Mouse (Mus musculus) embryonic facial prominence, embryonic 12.5 days (tissue): Measurements from ENCODE around the gene Ccdc186. TPM values are rescaled to one million over a fixed set of nuclear protein-coding genes. Genes with fewer than 3 reads are reported as not detected.

Source experiments
- ATAC-seq: fragments of 200-750 bp; cut with Nextera tagmentation; 2 replicates; pipeline ENCODE4 v1.8.0; 2017; ENCODE audit not compliant: insufficient number of reproducible peaks, insufficient read depth, low FRiP score, low TSS enrichment
- H3K27ac ChIP-seq: fragments of 300-500 bp; sonication (generic); 2 replicates; pipeline ENCODE4 v1.5.1; 2016; ENCODE audit warnings: mild to moderate bottlenecking
- H3K27me3 ChIP-seq: fragments of 300-500 bp; sonication (generic); 2 replicates; pipeline ENCODE4 v1.6.1; 2016; ENCODE audit warnings: mild to moderate bottlenecking, moderate library complexity
- H3K36me3 ChIP-seq: fragments of 300-500 bp; sonication (generic); 2 replicates; pipeline ENCODE4 v1.6.1; 2016; ENCODE audit warnings: mild to moderate bottlenecking
- H3K4me1 ChIP-seq: fragments of 300-500 bp; sonication (generic); 2 replicates; pipeline ENCODE4 v1.6.1; 2016
- H3K4me2 ChIP-seq: fragments of 300-500 bp; sonication (generic); replicated peaks from 2 replicates; pipeline ENCODE4 v1.6.1; 2016; ENCODE audit warnings: mild to moderate bottlenecking, moderate library complexity
- H3K4me3 ChIP-seq: fragments of 300-500 bp; sonication (generic); 2 replicates; pipeline ENCODE4 v1.5.1; 2016; ENCODE audit warnings: mild to moderate bottlenecking
- H3K9ac ChIP-seq: fragments of 300-500 bp; sonication (generic); 2 replicates; pipeline ENCODE4 v1.6.1; 2016; ENCODE audit warnings: mild to moderate bottlenecking, moderate library complexity
- H3K9me3 ChIP-seq: fragments of 300-500 bp; sonication (generic); 2 replicates; pipeline ENCODE4 v1.6.1; 2016; ENCODE audit warnings: mild to moderate bottlenecking, moderate library complexity
- WGBS: fragments of 180-500 bp; shearing (Covaris S2); methylation state at CpG from one replicate; pipeline ENCODE4 v1.1.7; 2016; 5-methylcytosine and 5-hydroxymethylcytosine counted together
- polyA plus RNA-seq: library from polyadenylated mRNA; unstranded; fragments of >200 nt; fragmentation: Nextera tagmentation; extraction: Ambion mirVana; gene quantifications from 2 replicates; pipeline ENCODE4 v1.2.1, GENCODE M21; 2016

The Ccdc186 gene
- polyA plus RNA-seq, 1 experiment from 2014 or later: 23.9 TPM

DNA sequence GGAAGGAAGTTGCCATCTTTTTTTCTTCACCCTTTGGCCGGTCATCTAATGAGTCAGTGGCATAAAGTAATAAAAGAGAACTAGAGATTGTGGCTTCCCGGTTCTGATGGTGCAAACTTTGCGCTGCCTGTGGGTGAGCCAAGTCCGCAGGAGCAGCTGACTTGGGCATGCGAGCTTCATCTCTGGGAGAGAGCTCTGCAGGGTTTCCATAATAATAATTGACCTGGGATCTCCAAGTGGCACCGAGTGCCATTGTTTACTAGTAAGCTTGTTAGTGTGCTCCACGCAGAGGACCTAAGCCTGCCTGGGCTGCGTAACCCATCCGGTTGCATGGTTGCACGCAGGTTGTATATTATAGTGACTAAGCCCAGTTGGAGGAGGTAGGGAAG is 452 bp upstream of the Ccdc186 start:
- Histone ChIP-seq H3K9ac (peak overlapping the region; percentile 41), H3K36me3 (no peaks in the 10 kb centered on the region), H3K4me3 (peak overlapping the region; percentile 98), H3K4me1 (peaks cover 29% of the 10 kb centered on the region), H3K27me3 (peaks cover 3% of the 10 kb centered on the region; the same call in 1 of the 2 replicates), H3K9me3 (no peaks in the 10 kb centered on the region), H3K27ac (no peak overlapping the region), H3K4me2 (peak overlapping the region; percentile 64)
- 22% methylated on average over 10 of the region's 10 CpGs for WGBS
- no peak for ATAC-seq

DNA sequence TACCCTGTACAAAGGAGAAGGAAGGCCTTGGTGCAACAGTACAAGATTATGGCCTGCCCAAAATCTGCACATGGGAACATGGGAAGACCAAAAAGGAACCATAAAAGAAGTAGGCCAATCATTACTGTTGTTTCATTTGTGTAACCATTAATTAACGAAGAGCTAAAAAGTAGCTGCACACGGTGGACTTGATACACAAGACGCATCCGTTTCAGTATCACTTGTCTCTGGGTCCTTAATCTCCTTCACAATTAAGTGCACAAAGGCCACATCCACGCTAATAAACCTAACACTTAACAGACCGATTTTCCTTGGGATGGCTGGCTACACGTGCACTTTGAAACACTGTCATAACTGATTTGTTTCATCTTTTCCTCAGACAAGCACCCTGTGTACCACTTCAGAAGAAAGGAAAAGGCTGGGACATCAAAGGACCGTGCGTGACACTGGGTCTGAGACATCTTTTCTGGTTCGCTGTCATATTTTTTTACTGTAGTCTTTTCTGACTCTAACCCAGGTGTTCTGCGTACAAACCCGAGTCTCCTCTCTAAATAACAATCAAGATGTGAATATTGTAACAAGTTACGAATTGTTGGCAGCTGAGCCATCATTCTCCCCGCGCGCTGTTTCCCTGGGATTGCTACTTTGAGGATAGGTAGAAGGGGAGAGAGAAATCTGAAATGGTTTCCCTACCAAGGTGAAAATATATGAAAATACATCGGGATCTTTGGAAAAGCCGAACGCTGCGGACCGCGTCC is 771 bp downstream of the Ccdc186 start:
- Histone ChIP-seq H3K4me2 (peak overlapping the region; percentile 64), H3K4me3 (peak overlapping the region; percentile 98), H3K27me3 (peaks cover 3% of the 10 kb centered on the region; the same call in 1 of the 2 replicates), H3K9me3 (no peaks in the 10 kb centered on the region), H3K36me3 (no peaks in the 10 kb centered on the region), H3K4me1 (peaks cover 41% of the 10 kb centered on the region), H3K27ac (peak overlapping the region; percentile 87; the same call in 1 of the 2 replicates), H3K9ac (peak overlapping the region; percentile 92)
- 7% methylated on average over 22 of the region's 22 CpGs for WGBS
- no peak for ATAC-seq

DNA sequence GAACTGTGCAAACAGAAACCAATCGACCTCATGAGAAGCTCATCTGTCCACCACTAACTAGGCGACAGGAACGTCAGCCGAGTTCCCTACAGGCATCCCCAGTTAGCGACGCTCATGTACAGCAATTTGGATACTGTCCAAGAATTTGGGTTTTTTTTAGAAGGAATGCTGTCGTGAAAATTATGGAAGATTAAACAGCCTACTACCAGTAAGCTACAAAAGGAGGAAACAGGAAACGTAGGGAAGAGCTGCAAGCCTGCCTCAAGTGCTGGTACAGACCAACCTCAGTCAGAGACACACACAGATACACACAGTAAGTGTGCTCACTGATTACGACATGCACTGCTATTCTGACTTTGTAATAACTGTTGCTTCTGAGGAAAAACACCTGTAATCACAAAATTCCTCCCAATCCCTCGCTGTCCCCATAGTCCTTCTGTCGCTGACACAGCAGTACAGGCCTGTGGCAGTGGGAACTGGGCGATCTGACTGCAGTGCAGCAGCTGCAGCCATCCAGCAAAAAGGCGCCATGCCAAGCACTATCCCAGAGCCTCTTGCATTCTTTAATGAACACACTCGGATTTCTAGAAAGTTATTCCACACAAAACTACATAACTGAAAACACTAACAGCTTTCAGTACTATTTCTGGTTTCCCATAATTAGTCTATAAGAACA is 4.0 kb downstream of the Ccdc186 start:
- H3K4me2 ChIP-seq: 0 out of 2 replicates have a peak overlapping the region, but pooled peaks have one; percentile 16
- H3K36me3 ChIP-seq: peaks cover 4% of the 10 kb centered on the region
- 0 out of 2 replicates have a peak overlapping the region, but pooled peaks have one; percentile 38 for H3K27ac ChIP-seq
- no peaks in the 10 kb centered on the region for H3K27me3 ChIP-seq
- peaks cover 44% of the 10 kb centered on the region for H3K4me1 ChIP-seq
- no peaks in the 10 kb centered on the region for H3K9me3 ChIP-seq
- 52% methylated on average over 14 of the region's 14 CpGs for whole genome bisulfite sequencing
- H3K4me3 ChIP-seq: no peak overlapping the region
- ATAC-seq: no peak
- H3K9ac ChIP-seq: no peak overlapping the region

DNA sequence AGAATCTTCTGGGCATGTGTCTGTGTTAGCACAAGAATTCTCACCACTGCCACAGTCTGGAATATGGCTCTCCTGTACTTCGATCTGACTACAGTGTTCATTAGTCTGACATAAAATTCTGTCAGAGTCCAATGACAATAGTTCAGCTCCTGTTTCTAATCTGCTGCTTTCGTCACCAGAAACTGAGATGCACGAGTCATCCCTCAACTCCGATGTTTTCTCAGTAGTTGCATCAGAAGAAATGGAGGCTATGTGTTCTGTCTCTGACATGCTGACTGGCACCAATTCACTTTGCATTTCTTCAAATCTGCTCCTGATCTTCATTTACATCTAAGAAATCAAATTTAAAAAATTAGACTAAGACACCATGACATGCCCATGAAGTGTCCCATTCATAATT is 8.6 kb downstream of the Ccdc186 start:
- peaks cover 27% of the 10 kb centered on the region for H3K4me1 ChIP-seq
- H3K9ac ChIP-seq: no peak overlapping the region
- no peaks in the 10 kb centered on the region for H3K9me3 ChIP-seq
- H3K4me2 ChIP-seq: no peak overlapping the region
- 88% methylated on average over 4 of the region's 4 CpGs for WGBS
- no peak for ATAC-seq
- H3K27me3 ChIP-seq: no peaks in the 10 kb centered on the region
- H3K27ac ChIP-seq: no peak overlapping the region
- H3K36me3 ChIP-seq: peaks cover 19% of the 10 kb centered on the region
- H3K4me3 ChIP-seq: no peak overlapping the region

GRCm38 (mm10) chr19:56811590-56811989 is 10.4 kb downstream of the Ccdc186 start:
- no peak for ATAC-seq
- H3K36me3 ChIP-seq: peaks cover 34% of the 10 kb centered on the region
- no peaks in the 10 kb centered on the region for H3K9me3 ChIP-seq
- no peak overlapping the region for H3K4me2 ChIP-seq
- no peak overlapping the region for H3K27ac ChIP-seq
- 42% methylated on average over 9 of the region's 9 CpGs for WGBS
- no peak overlapping the region for H3K4me3 ChIP-seq
- H3K27me3 ChIP-seq: no peaks in the 10 kb centered on the region
- peaks cover 9% of the 10 kb centered on the region for H3K4me1 ChIP-seq
- H3K9ac ChIP-seq: no peak overlapping the region

- Histone ChIP-seq H3K4me1 (0 out of 2 replicates have a peak, but pooled peaks cover 3% of the 10 kb centered on the region), H3K9ac (no peak overlapping the region), H3K36me3 (peaks cover 38% of the 10 kb centered on the region), H3K9me3 (no peaks in the 10 kb centered on the region), H3K4me2 (no peak overlapping the region), H3K4me3 (no peak overlapping the region), H3K27ac (no peak overlapping the region), H3K27me3 (no peaks in the 10 kb centered on the region)
- no peak for ATAC-seq
Observed at GRCm38 (mm10) chr19:56810641-56811146, 11.3 kb downstream of the Ccdc186 start.

GRCm38 (mm10) chr19:56808771-56809170 is 13.2 kb downstream of the Ccdc186 start:
- no peaks in the 10 kb centered on the region for H3K9me3 ChIP-seq
- no peak overlapping the region for H3K4me3 ChIP-seq
- H3K4me1 ChIP-seq: 0 out of 2 replicates have a peak, but pooled peaks cover 3% of the 10 kb centered on the region
- no peak overlapping the region for H3K9ac ChIP-seq
- 60% methylated on average over 5 of the region's 5 CpGs for WGBS
- no peak overlapping the region for H3K27ac ChIP-seq
- H3K36me3 ChIP-seq: peaks cover 45% of the 10 kb centered on the region
- no peak overlapping the region for H3K4me2 ChIP-seq
- no peak for ATAC-seq
- no peaks in the 10 kb centered on the region for H3K27me3 ChIP-seq

DNA sequence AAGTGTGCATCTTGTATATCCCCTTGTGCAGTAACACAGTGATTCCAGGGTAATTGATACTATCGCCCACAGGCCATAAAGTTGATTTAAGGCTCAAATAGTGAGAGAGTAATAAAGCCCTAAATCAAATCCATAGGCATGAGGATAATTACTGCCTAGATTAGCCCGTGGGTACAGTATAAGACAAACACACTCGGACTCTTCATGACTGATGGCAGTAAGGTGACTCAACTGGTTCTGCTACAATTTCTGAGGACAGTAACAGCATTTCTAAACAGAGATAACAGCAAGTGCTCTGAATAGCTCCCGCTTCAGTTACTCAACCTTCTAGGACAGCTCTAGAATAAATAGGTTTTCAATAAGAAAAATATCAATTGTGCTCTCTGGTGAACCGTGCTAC is 14.9 kb downstream of the Ccdc186 start:
- Histone ChIP-seq H3K4me1 (0 out of 2 replicates have a peak, but pooled peaks cover 3% of the 10 kb centered on the region), H3K36me3 (peaks cover 43% of the 10 kb centered on the region), H3K4me3 (no peak overlapping the region), H3K4me2 (no peak overlapping the region), H3K9me3 (no peaks in the 10 kb centered on the region), H3K27me3 (no peaks in the 10 kb centered on the region), H3K9ac (no peak overlapping the region), H3K27ac (no peak overlapping the region)
- 76% methylated on average over 5 of the region's 5 CpGs for WGBS
- ATAC-seq: no peak

- H3K27me3 ChIP-seq: no peaks in the 10 kb centered on the region
- 82% methylated on average over 2 of the region's 2 CpGs for WGBS
- H3K4me1 ChIP-seq: no peaks in the 10 kb centered on the region
- no peak for ATAC-seq
- no peak overlapping the region for H3K27ac ChIP-seq
- no peak overlapping the region for H3K9ac ChIP-seq
- peaks cover 57% of the 10 kb centered on the region for H3K36me3 ChIP-seq
- H3K9me3 ChIP-seq: no peaks in the 10 kb centered on the region
- no peak overlapping the region for H3K4me3 ChIP-seq
- no peak overlapping the region for H3K4me2 ChIP-seq
Observed at GRCm38 (mm10) chr19:56805366-56805765, 16.6 kb downstream of the Ccdc186 start.

DNA sequence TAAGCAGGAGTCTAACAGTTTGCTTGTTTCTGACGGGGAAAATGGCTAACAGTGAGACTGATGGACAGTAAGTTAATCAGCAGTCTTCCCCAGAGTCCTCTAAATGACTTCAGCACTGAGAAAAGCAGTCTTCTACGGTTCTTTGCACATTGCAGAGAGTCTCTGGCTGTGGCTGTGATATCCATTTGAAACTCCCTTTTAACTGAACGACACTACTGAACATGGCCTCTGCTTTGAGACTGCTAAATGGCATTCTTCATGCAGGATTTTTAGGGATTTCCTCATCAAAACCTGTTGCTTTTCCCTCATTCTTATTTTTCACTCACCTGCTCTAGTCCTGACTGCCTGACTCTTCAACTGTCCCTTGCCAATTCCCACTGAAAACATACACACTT is 19.6 kb downstream of the Ccdc186 start:
- no peak overlapping the region for H3K4me3 ChIP-seq
- no peak overlapping the region for H3K4me2 ChIP-seq
- no peaks in the 10 kb centered on the region for H3K4me1 ChIP-seq
- WGBS: 81% methylated on average over 3 of the region's 3 CpGs
- no peak overlapping the region for H3K27ac ChIP-seq
- no peaks in the 10 kb centered on the region for H3K27me3 ChIP-seq
- peaks cover 70% of the 10 kb centered on the region for H3K36me3 ChIP-seq
- no peak overlapping the region for H3K9ac ChIP-seq
- no peak for ATAC-seq
- H3K9me3 ChIP-seq: no peaks in the 10 kb centered on the region

- Histone ChIP-seq H3K4me1 (no peaks in the 10 kb centered on the region), H3K9ac (no peak overlapping the region), H3K36me3 (peaks cover 67% of the 10 kb centered on the region), H3K9me3 (no peaks in the 10 kb centered on the region), H3K4me2 (no peak overlapping the region), H3K27ac (no peak overlapping the region), H3K4me3 (no peak overlapping the region), H3K27me3 (no peaks in the 10 kb centered on the region)
- 90% methylated on average over 10 of the region's 10 CpGs for WGBS
- ATAC-seq: no peak
Observed at GRCm38 (mm10) chr19:56801656-56802351, 20.2 kb downstream of the Ccdc186 start.
